Mouse (Mus musculus): ENCODE data around the gene Ccdc163. TPM values are rescaled to one million over a fixed set of nuclear protein-coding genes. Genes with fewer than 3 reads are reported as not detected.

Ccdc163 gene
- polyA plus RNA-seq (2012; rRNA removed), result 14.4 and 28.4 TPM in 2 replicates

DNA sequence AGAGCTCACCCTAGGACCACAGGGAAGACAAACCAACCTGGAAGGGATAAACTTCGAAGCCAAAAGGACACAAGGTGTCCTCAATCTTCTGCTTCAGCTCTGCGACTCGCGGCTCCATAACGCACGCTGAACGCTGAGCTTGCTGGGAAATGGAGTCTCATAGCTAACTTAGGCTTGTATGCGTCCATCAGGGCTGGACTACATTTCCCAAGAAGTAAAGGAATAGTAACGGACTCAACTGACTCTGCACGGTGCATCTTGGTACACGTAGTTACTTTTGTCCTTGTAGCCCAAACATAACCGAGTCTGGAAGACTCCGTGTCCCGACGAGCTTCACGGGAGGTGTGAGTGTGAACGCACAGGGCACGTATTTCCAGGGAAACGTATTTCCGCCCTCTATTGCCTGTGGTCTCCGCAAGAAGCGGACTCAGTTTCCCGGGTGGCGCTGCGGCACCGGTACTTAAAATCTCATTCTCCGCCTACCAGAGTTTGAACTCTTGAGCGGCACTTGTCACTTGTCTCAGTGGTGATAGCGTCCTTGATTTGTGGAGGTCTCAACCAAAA, at the start of gene Ccdc163, which contains the start of gene Mmachc:
Ccdc163 (plus strand) TSS at position 309 of the 564 bp plus-strand sequence.
Mmachc (minus strand) TSS at position 206 of the 564 bp plus-strand sequence.

DNA sequence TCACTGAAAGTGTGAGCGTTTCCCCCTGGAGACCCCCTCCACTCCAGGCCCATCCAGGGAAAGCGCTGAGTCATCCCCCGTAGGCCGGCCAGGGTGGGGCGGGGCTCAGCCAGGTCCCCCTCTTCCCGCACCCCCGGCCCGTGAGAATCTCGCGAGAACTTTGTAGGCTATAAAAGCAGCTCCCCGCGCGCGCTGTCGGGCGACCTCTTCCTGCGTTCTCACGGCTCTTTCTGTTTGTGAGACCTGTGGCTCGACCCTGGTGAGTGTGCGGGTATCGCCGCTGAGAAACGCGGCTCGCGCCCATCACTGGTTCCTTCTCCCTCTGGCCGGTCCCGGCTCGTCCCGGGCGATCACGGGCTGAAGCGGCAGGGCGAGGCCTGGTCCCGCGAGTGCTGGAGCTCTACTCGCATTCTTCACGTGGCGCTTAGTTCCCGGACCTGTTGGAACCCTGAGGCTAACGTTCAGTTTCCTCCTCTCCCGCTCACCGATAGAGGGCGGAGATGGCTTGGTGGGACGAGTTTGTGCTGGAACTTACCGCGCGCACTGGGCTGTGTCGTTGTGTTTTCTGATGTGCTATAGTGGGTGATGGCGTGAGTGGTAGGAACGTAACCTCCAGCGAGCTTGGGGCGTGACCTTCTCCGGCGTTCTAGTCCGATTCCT, 22.8 kb upstream of the Ccdc163 start, which contains the start of gene Prdx1:
Prdx1 (plus strand) TSS at position 143 of the 660 bp plus-strand sequence.

DNA sequence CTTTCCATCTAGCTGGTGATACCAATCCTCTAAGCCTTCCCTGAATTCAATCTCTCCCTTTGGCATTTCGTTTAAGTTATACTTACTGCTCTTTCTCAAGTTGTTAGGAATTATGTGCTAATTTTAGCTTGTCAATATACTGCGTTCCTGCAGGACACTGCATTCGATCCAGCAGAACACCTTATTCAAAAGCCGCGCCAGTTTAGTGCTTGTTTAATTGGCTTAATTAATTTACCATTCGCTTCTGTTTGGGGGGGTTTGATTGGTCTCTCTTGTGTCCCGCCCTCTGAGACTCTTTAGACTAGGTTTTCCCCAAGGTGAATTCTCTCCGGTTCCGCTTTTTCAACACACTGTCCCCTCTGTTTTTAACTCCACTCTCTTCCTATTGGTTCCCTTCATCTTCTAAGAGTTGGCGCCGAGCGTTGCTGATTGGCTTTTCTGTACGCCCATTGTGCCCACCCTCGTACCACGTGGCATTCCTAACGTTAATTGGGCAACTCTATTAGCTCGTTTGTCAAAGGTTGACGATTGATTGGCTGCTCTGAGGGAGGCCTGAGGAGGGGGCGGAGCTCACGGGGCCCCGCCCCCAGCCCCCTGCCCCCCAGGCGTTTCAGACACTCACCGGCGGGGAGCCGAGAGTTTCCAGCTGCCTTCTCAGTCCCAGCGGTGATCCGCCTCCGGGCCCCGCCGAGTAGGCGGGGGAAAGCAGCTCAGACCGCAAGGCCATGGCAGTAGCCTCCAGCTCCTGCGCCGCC, 12.2 kb downstream of the Ccdc163 start, which contains the start of gene Tesk2:
Tesk2 (plus strand) TSS at position 606 of the 755 bp plus-strand sequence.

Other genes with a start within 250 kb of the Ccdc163 start
- 141 and 181 TPM in 2 replicates for gene Mast2, start 244.3 kb upstream of the Ccdc163 start, polyA plus RNA-seq (2012; rRNA removed)
- 0.92 and 0.97 TPM in 2 replicates for gene Ipp, start 201.0 kb upstream of the Ccdc163 start, polyA plus RNA-seq (2012; rRNA removed)
- gene Tmem69, start 152.6 kb upstream of the Ccdc163 start, polyA plus RNA-seq (2012; rRNA removed), result 2.3 and 2.6 TPM in 2 replicates
- gene Gpbp1l1, start 150.9 kb upstream of the Ccdc163 start, polyA plus RNA-seq (2012; rRNA removed), result 38.7 and 38.8 TPM in 2 replicates
- gene Ccdc17, start 111.9 kb upstream of the Ccdc163 start, polyA plus RNA-seq (2012; rRNA removed), result 9.1 and 9.2 TPM in 2 replicates
- gene Nasp, start 80.6 kb upstream of the Ccdc163 start, polyA plus RNA-seq (2012; rRNA removed), result 2.6 and 3.0 TPM in 2 replicates
- 538 and 578 TPM in 2 replicates for gene Akr1a1, start 56.8 kb upstream of the Ccdc163 start, polyA plus RNA-seq (2012; rRNA removed)
- gene Prdx1, start 23.0 kb upstream of the Ccdc163 start, polyA plus RNA-seq (2012; rRNA removed), result 37.4 and 42.6 TPM in 2 replicates
- 6.8 and 8.2 TPM in 2 replicates for gene Mmachc, start 103 bp upstream of the Ccdc163 start, polyA plus RNA-seq (2012; rRNA removed)
- gene Tesk2, start 12.4 kb downstream of the Ccdc163 start, polyA plus RNA-seq (2012; rRNA removed), result 12.2 and 13.4 TPM in 2 replicates
- gene Toe1, start 99.1 kb downstream of the Ccdc163 start, polyA plus RNA-seq (2012; rRNA removed), result 15.9 and 19.8 TPM in 2 replicates
- gene Mutyh, start 99.2 kb downstream of the Ccdc163 start, polyA plus RNA-seq (2012; rRNA removed), result 5.1 and 5.2 TPM in 2 replicates
- gene Hpdl, start 113.2 kb downstream of the Ccdc163 start, polyA plus RNA-seq (2012; rRNA removed), result 12.6 and 14.6 TPM in 2 replicates
- gene Zswim5, start 168.9 kb downstream of the Ccdc163 start, polyA plus RNA-seq (2012; rRNA removed), result 2.9 and 3.1 TPM in 2 replicates

Measured in colon, adult 2 months (tissue).